In genomic region chr2:5199289-5199688, GRCm38 (mm10) we compare ENCODE assay signal across 17 mouse cellular contexts.
"Had no signal": no experiment of that assay in that cellular context is flagged by ENCODE, and none has a peak within 500 bp of the region (broad histone marks: within the 10 kb centered on the region; RNA-seq: fewer than 3 reads in every experiment).

No protein-coding gene starts in this region.

- DNase-seq: lung, adult 2 months; lung, postnatal 14 days; lung, postnatal 36 days; right cerebral cortex, postnatal 14 days; thymus, adult 2 months; thymus, postnatal 25 days; thymus, postnatal 4 days had no signal

- H3K27ac ChIP-seq: lung, embryonic 15.5 days; macrophage; midbrain, embryonic 13.5 days; neural tube, embryonic 12.5 days; stomach, embryonic 15.5 days; stomach, postnatal 0 days had no signal

- H3K4me3 ChIP-seq: lung, embryonic 15.5 days; megakaryocyte, embryonic 14.5 days; midbrain, embryonic 13.5 days; neural tube, embryonic 12.5 days; stomach, embryonic 15.5 days had no signal

- H3K9ac ChIP-seq: lung, embryonic 15.5 days; midbrain, embryonic 13.5 days; neural tube, embryonic 12.5 days; stomach, embryonic 15.5 days had no signal

- H3K4me1 ChIP-seq: lung, embryonic 15.5 days; megakaryocyte, embryonic 14.5 days; neural tube, embryonic 12.5 days; stomach, embryonic 15.5 days had no signal

- ATAC-seq: lung, postnatal 0 days; midbrain, embryonic 13.5 days; midbrain, embryonic 16.5 days had no signal

- H3K27me3 ChIP-seq: lung, embryonic 15.5 days; megakaryocyte, embryonic 14.5 days; midbrain, embryonic 13.5 days; neural tube, embryonic 12.5 days; stomach, embryonic 15.5 days had no signal

- H3K4me2 ChIP-seq: lung, embryonic 15.5 days; midbrain, embryonic 11.5 days; midbrain, embryonic 13.5 days; neural tube, embryonic 12.5 days; stomach, embryonic 15.5 days had no signal

- H3K9me3 ChIP-seq: lung, embryonic 15.5 days; megakaryocyte, embryonic 14.5 days; midbrain, embryonic 13.5 days; neural tube, embryonic 12.5 days; stomach, embryonic 15.5 days had no signal

- H3K36me3 ChIP-seq: lung, embryonic 15.5 days; midbrain, embryonic 13.5 days; neural tube, embryonic 12.5 days; stomach, embryonic 15.5 days had no signal
